Mouse (Mus musculus): ENCODE data around the gene Xntrpc.

The Xntrpc gene

DNA sequence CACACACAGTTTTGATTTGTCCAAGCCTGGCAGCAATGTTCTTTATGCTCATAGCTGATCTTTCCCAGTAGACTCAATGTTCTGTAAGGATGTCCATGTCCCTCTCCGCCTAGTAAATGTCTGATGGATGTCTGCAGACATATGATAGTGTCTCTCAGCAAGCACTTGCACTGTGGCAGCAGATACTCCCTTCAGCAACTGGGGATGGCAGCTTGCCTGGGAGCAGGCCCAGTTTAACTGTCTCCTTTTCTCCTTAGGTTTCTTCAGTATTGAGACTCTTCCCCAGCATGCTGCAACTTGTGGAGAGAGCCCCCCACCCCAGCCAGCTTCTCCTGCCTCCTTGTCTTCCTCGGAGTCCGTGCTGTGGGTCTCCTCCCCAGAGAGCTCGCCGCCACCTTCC lies 16.3 kb downstream of the Xntrpc start:
- DNase-seq (ENCODE audit: low spot score): no peak

DNA sequence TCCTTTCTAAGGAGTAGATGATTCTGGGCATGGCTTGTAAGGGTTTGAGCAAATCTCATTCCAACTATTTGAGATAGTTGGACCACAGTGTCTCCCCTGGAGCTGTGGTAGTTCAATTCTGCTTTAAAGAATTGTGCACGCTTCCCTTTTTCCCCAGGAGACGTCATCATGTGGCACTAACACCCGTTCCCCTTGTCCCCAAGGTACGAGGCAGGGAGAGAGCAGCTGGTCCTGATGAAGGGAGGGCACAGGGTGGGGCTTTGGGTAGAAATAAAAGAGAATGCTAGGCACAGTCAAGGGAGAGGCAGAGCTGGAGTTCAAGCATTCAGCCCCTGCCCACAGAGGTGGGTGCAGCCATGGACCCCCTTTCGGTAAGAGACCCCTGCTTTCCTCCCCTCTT lies 17.3 kb downstream of the Xntrpc start, which contains the start of gene Trpc2:
Trpc2 (plus strand) TSS at position 301 of the 400 bp plus-strand sequence.
- DNase-seq (ENCODE audit: low spot score): no peak

DNA sequence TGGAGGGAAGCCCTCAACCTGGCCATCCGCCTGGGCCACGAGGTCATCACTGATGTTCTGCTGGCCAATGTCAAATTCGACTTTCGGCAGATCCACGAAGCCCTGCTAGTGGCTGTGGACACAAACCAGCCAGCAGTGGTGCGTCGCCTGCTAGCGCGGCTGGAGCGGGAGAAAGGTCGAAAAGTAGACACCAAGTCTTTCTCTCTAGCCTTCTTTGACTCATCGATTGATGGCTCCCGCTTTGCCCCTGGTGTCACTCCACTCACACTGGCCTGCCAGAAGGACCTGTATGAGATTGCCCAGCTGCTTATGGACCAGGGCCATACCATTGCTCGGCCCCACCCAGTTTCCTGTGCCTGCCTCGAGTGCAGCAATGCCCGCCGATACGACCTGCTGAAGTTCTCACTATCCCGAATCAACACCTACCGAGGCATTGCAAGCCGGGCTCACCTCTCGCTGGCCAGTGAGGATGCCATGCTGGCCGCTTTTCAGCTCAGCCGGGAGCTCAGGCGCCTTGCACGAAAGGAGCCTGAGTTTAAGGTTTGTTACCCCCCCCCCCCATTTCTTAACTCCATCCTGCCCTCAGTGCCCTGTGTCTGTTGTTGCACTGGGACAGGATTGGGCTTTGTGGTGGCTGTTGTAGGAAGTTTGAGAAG lies 18.7 kb downstream of the Xntrpc start:
- DNase-seq (ENCODE audit: low spot score): no peak

GRCm38 (mm10) chr7:102087336-102087735 lies 21.8 kb downstream of the Xntrpc start:
- DNase-seq (ENCODE audit: low spot score): no peak

- DNase-seq (ENCODE audit: low spot score): peak; percentile 55
These were observed 34.5 kb downstream of the Xntrpc start for GRCm38 (mm10) chr7:102099760-102100661.

DNA sequence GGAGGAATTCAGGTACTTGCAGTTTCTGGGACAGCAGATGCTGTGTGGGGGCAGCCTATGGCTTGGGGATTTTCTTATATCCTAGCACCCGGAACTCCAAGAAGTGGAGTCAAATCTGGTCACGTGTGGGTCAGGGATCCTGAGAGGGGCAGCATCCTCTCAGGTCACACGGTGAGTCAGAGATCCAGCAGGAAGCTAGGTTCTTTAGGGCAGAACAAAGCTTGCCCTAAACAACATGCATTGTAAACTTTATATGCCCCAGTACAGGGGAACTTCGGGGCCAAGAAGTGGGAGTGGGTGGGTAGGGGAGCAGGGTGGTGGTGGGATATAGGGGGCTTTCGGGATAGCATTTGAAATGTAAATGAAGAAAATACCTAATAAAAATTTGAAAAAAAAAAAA lies 35.4 kb downstream of the Xntrpc start:
- no peak for DNase-seq (ENCODE audit: low spot score)

- no peak for DNase-seq (ENCODE audit: low spot score)
These were observed 36.0 kb downstream of the Xntrpc start, which contains the start of gene Art1 for GRCm38 (mm10) chr7:102101487-102101886. TSS of gene Art1 (plus strand) at chr7:102101743.

DNA sequence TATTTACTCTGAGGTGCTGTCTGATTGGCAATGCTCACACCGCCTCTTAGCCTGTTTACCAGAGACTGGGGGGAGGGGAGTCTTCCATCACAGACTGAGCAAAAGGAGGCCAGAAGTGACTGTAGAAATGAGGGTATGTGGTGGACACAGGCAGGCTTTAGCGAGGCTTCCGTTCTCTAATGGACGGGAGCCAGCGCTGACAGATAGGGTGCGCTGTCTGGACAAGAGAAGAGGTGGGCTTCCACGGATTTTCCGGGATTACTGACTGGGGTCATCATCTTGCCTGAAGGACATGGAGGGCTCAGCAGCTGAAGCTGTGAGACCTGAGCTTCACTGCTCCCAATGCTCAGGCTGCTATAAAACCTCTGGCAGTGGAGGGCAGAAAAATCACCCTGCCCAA lies 36.7 kb downstream of the Xntrpc start:
- no peak for DNase-seq (ENCODE audit: low spot score)

GRCm38 (mm10) chr7:102102696-102103095 lies 37.2 kb downstream of the Xntrpc start:
- DNase-seq (ENCODE audit: low spot score): no peak

DNA sequence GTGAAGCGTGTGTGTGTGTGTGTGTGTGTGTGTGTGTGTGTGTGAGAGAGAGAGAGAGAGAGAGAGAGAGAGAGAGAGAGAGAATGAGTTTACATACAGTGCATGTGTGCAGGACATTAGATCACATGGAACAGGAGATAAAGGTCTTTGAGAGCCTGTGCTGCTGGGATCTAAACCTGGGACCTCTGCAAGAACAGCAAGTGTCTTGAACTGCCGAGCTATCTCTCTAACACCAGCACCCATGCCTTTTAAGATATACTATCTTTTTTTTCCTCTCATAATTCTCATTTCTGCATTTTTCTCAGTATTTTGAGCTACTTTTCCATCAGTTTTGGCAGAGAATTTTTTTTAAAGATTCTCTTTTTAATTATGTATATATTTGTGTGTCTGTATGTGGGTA lies 38.0 kb downstream of the Xntrpc start:
- no peak for DNase-seq (ENCODE audit: low spot score)

GRCm38 (mm10) chr7:102104126-102104525 lies 38.6 kb downstream of the Xntrpc start:
- peak; percentile 16 for DNase-seq (ENCODE audit: low spot score)

DNA sequence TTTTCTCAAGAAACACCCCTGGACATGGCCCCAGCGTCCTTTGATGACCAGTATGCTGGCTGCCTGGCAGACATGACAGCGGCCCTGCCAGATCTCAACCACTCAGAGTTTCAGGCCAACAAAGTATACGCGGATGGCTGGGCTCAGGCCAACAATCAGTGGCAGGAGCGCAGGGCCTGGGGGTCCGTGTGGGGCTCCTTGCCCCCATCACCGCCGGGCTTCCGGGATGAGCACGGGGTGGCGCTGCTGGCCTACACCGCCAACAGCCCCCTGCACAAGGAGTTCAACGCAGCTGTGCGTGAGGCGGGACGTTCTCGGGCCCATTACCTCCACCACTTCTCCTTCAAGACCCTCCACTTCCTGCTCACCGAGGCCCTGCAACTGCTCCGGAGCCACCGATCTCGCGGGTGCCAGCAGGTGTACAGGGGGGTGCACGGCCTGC lies 41.2 kb downstream of the Xntrpc start:
- no peak for DNase-seq (ENCODE audit: low spot score)

DNA sequence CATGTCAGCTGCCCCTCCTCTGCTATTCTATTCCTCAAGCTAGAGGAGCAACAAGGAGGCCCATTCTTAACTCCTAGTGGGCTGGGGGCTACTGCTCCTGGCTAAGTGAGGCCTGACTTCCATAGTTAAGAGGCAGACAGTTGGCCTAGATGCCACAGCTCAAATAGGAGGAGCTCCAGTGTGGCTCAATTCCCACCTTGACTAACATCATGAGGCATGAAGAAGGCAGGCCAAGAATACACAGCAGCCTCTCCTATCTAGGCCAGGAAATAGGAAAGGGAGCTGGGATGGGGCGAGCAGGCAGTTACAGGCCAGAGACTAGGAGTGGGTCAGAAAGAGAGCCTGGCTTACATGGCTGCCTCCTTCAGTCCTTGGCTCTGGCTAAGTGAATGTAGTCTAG lies 42.7 kb downstream of the Xntrpc start:
- no peak for DNase-seq (ENCODE audit: low spot score)

- DNase-seq (ENCODE audit: low spot score): no peak
These were observed 43.7 kb downstream of the Xntrpc start, which contains the start of gene Art5 for GRCm38 (mm10) chr7:102109171-102109570. TSS of gene Art5 (minus strand) at chr7:102109489.

GRCm38 (mm10) chr7:102109746-102110145 lies 44.2 kb downstream of the Xntrpc start:
- no peak for DNase-seq (ENCODE audit: low spot score)

DNA sequence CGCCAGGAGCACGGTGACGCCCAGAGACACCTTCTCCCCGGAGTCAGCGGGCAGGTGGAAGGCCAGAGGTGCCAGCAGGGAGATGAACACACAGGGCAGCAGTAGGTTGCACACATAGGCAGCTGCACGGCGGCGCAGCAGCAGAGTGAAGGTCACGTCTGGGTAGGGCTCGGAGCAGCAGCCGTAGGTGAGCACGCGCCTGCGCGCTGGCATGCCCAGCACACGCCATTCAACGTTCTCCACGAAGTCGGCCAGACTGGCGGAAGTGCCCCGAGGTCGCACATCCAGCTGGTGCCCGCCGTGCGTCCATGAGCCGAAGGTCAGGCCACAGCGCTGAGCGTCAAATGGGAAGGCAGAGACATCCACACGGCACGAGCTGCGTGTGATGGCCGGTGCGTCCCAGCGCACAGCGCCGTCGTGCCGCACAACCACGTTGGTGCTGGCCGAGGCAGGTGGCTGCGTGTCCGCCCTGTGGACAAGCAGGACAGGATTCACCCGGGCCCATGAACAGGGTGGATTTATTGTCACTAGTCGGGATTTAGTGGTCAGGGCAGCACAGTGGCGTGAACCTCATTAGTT lies 47.7 kb downstream of the Xntrpc start:
- no peak for DNase-seq (ENCODE audit: low spot score)

DNA sequence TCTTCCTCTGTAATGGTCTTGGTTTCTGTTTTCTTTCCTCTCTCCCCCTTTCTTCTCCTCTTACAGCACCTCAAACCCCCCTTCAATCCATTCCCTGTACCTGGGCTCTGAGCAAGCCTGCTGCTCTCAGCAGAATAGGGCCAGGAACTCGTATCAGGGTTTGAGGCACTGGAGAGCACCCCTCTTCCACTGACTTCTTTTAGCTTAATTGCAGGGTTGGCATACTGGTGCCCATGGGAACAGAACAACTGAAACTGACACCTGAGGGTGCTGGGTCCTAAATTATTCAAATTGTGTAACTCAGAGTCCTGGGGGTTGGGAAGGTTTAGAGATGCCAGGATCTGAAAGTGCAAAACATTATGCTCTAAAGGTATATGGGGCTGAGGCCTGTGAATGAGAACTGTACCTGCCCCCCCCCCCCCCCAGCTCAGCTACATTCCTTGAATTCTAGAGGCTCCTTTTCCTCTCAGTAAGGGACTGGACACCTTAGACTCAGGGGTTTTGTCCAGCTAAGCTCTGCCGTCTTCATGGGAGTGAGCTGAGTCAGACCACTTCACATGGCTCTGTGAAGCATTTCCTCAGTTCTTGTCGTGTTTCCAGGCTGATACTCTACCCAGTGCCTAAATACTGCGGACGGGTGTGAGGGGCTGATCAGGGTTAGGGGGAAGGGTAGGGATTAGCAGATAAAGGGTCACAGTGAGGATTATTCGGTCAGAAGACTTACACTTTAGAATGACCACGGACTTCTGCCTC lies 51.2 kb downstream of the Xntrpc start, which contains the start of gene Chrna10:
Chrna10 (minus strand) TSS at position 250 of the 753 bp plus-strand sequence.
- no peak for DNase-seq (ENCODE audit: low spot score)

DNA sequence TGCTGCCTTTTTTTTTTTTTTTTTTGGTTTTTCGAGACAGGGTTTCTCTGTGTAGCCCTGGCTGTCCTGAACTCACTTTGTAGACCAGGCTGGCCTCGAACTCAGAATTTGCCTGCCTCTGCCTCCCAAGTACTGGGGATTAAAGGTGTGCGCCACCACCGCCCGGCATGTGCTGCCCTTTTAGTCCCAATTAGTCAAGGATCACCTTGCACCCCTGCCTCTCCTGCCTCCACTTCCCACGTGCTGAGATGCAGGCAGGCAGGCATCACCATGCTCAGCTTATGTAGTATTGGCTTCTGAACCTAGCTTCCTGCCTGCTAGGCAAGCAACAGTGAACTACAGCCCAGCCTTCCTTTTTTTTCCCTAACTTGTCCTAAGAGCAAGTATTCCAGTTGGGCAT lies 51.9 kb downstream of the Xntrpc start:
- DNase-seq (ENCODE audit: low spot score): no peak

DNA sequence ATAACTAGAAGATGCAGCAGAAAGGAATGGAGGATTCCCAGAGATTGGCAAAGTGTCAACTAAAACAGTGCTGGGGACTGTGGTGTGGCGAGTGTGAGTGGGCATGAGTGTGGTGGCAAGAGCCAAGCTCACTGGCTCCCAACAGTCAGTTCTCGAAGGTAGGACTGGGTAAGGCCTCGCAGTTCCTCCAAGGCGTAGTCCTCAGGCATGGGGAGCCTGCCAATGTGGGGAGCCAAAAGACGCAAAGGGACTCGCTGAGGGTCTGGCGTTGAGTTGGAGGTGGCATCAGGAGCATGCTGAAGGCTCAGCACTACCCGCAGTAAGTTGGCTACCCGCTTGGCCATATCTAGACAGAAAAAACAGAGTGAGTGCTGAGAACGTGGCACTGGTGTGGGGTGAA lies 54.8 kb downstream of the Xntrpc start:
- DNase-seq (ENCODE audit: low spot score): no peak

DNA sequence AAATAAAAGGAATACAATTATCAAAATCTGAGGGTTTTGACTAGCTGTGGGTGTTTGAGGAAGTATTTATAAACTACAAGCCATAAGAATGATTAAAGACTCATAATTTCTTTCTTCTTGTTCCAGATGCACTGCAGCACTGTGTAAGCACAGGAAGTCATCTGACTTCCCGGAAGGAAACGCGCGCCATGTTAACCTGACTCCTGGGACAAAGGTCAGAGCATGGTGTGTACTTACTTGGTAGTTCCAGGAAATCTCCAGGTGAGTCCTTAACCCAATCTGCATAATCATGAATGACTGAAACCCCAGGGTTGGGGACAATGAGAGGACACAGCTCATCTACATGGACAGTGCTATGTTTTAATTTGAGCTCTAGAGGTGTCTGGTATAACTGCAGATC lies 66.9 kb downstream of the Xntrpc start:
- peak; percentile 36 for DNase-seq (ENCODE audit: low spot score)

DNA sequence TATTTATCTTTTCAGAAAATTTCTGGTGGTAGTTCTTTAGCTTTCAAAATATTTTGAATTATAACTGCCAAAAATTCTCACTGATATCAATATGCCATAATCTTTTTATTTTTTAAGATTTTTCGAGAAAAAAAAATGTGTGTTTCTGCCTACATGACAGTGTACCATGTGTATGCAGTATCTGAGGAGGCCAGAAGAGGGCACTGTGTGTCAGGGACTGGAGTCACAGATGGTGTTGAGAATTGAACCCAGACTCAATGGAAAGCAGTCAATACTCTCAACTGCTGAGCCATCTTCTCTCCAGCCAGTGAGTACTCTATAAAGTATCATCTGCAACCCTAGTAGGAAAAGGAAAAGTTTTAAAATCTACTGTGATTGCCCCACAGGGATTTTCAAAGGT lies 72.0 kb downstream of the Xntrpc start:
- DNase-seq (ENCODE audit: low spot score): peak; percentile 23

GRCm38 (mm10) chr7:102137898-102138297 lies 72.4 kb downstream of the Xntrpc start:
- DNase-seq (ENCODE audit: low spot score): no peak
